Mouse (Mus musculus) midbrain, embryonic 12.5 days (tissue): ENCODE data around the gene Vwa5b2. TPM values are rescaled to one million over a fixed set of nuclear protein-coding genes. Genes with fewer than 3 reads are reported as not detected.
A peak's percentile ranks its signal among the peaks of the same experiment; 100 is the strongest.

Experiments
- ATAC-seq: fragments of 200-750 bp; cut with Nextera tagmentation; 2 replicates; pipeline ENCODE4 v1.8.0; 2017; ENCODE audit warnings: low read depth, moderate TSS enrichment, moderate library complexity; ENCODE audit not compliant: low FRiP score
- H3K27ac ChIP-seq: fragments of 300-500 bp; sonication (generic); replicated peaks from 2 replicates; pipeline ENCODE4 v1.5.1; 2016; ENCODE audit warnings: mild to moderate bottlenecking
- H3K27me3 ChIP-seq: fragments of 300-500 bp; sonication (generic); 2 replicates; pipeline ENCODE4 v1.6.1; 2016; ENCODE audit warnings: mild to moderate bottlenecking
- H3K36me3 ChIP-seq: fragments of 300-500 bp; sonication (generic); 2 replicates; pipeline ENCODE4 v1.6.1; 2016
- H3K4me1 ChIP-seq: fragments of 300-500 bp; sonication (generic); 2 replicates; pipeline ENCODE4 v1.6.1; 2016
- H3K4me2 ChIP-seq: fragments of 300-500 bp; sonication (generic); replicated peaks from 2 replicates; pipeline ENCODE4 v1.6.1; 2016; ENCODE audit warnings: mild to moderate bottlenecking, moderate library complexity
- H3K4me3 ChIP-seq: fragments of 300-500 bp; sonication (generic); 2 replicates; pipeline ENCODE4 v1.5.1; 2016; ENCODE audit warnings: mild to moderate bottlenecking
- H3K9ac ChIP-seq: fragments of 300-500 bp; sonication (generic); replicated peaks from 2 replicates; pipeline ENCODE4 v1.6.1; 2016; ENCODE audit warnings: mild to moderate bottlenecking, moderate library complexity
- H3K9me3 ChIP-seq: fragments of 300-500 bp; sonication (generic); 2 replicates; pipeline ENCODE4 v1.6.1; 2016; ENCODE audit warnings: mild to moderate bottlenecking
- WGBS: fragments of 180-500 bp; shearing (Covaris S2); methylation state at CpG from one replicate; pipeline ENCODE4 v1.1.7; 2016; 5-methylcytosine and 5-hydroxymethylcytosine counted together
- polyA plus RNA-seq: library from polyadenylated mRNA; unstranded; fragments of >200 nt; fragmentation: Nextera tagmentation; extraction: Ambion mirVana; gene quantifications from 2 replicates; pipeline ENCODE4 v1.2.1, GENCODE M21; 2016

The Vwa5b2 gene
- polyA plus RNA-seq, 1 experiment from 2014 or later, result 7.5 TPM

- H3K4me1 ChIP-seq, result peaks cover 24% of the 10 kb centered on the region
- peak overlapping the region; percentile 51 for H3K4me3 ChIP-seq
- no peaks in the 10 kb centered on the region for H3K9me3 ChIP-seq
- peak overlapping the region; percentile 61 for H3K9ac ChIP-seq
- under 1% methylated on average over 35 of the region's 39 CpGs for WGBS
- peak; percentile 87 for ATAC-seq
- H3K36me3 ChIP-seq, result no peaks in the 10 kb centered on the region
- peak overlapping the region; percentile 80 for H3K4me2 ChIP-seq
- H3K27me3 ChIP-seq, result peaks cover 75% of the 10 kb centered on the region
- H3K27ac ChIP-seq, result no peak overlapping the region
Measured at GRCm38 (mm10) chr16:20589939-20590679, 838 bp downstream of the Vwa5b2 start.

- Histone ChIP-seq H3K27me3 (peaks cover 75% of the 10 kb centered on the region), H3K27ac (no peak overlapping the region), H3K4me1 (peaks cover 24% of the 10 kb centered on the region), H3K4me2 (peak overlapping the region; percentile 80), H3K9ac (no peak overlapping the region; the same call in 1 of the 2 replicates), H3K36me3 (no peaks in the 10 kb centered on the region), H3K9me3 (no peaks in the 10 kb centered on the region), H3K4me3 (peak overlapping the region; percentile 51)
- 4% methylated on average over 16 of the region's 17 CpGs for WGBS
- ATAC-seq, result no peak
Measured at GRCm38 (mm10) chr16:20590680-20591038, 1.4 kb downstream of the Vwa5b2 start.

DNA sequence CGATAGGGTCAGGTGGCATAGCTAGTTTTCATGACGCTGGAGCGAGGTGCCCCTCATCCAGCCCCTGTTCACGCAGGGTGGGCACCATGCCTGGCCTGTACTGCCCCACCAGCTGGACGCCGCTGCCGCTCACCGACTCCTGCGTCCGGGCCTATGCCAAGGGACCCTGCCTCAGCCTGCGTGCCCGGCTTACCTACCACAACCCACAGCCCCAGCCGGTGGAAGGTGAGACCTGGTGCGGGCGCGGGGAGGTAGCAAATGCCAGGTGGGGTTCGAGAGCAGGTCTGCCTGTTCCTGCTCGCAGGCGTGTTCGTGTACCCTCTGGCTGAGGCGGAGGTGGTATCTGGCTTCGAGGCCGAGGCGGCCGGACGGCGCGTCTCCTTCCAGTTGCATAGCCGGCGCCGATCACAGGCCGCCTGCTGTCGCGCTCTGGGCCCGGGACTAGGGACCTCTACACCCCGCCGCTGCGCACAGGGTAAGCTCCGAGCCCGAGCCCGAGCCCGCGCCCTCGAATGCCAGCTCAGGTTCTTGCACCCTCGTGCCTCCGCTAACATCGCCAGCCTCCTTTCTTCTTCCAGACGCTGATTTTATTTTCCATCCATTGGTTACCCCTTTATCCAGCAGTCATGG is 1.9 kb downstream of the Vwa5b2 start:
- ATAC-seq, result no peak
- Histone ChIP-seq H3K4me2 (peak overlapping the region; percentile 80), H3K4me3 (peak overlapping the region; percentile 51), H3K27me3 (peaks cover 78% of the 10 kb centered on the region), H3K27ac (no peak overlapping the region), H3K4me1 (peaks cover 24% of the 10 kb centered on the region), H3K9ac (no peak overlapping the region), H3K9me3 (no peaks in the 10 kb centered on the region), H3K36me3 (no peaks in the 10 kb centered on the region)
- 4% methylated on average over 48 of the region's 48 CpGs for WGBS

- Histone ChIP-seq H3K4me2 (no peak overlapping the region), H3K4me3 (no peak overlapping the region), H3K27me3 (peaks cover 53% of the 10 kb centered on the region), H3K9me3 (no peaks in the 10 kb centered on the region), H3K9ac (no peak overlapping the region), H3K27ac (no peak overlapping the region), H3K36me3 (no peaks in the 10 kb centered on the region), H3K4me1 (peaks cover 12% of the 10 kb centered on the region)
- WGBS, result 86% methylated on average over 7 of the region's 7 CpGs
- ATAC-seq, result no peak
Measured at GRCm38 (mm10) chr16:20595060-20595673, 5.9 kb downstream of the Vwa5b2 start.

- no peak for ATAC-seq
- Histone ChIP-seq H3K27ac (no peak overlapping the region), H3K36me3 (no peaks in the 10 kb centered on the region), H3K9ac (no peak overlapping the region), H3K4me2 (no peak overlapping the region), H3K9me3 (no peaks in the 10 kb centered on the region), H3K27me3 (peaks cover 47% of the 10 kb centered on the region), H3K4me1 (peaks cover 7% of the 10 kb centered on the region), H3K4me3 (no peak overlapping the region)
- WGBS, result 82% methylated on average over 4 of the region's 4 CpGs
Measured at GRCm38 (mm10) chr16:20595737-20596136, 6.5 kb downstream of the Vwa5b2 start.

GRCm38 (mm10) chr16:20596687-20597441 is 7.6 kb downstream of the Vwa5b2 start:
- Histone ChIP-seq H3K9me3 (no peaks in the 10 kb centered on the region), H3K4me3 (no peak overlapping the region), H3K27ac (no peak overlapping the region), H3K36me3 (no peaks in the 10 kb centered on the region), H3K4me2 (no peak overlapping the region), H3K27me3 (peaks cover 36% of the 10 kb centered on the region), H3K9ac (no peak overlapping the region), H3K4me1 (no peaks in the 10 kb centered on the region)
- ATAC-seq, result no peak
- 79% methylated on average over 7 of the region's 7 CpGs for WGBS

DNA sequence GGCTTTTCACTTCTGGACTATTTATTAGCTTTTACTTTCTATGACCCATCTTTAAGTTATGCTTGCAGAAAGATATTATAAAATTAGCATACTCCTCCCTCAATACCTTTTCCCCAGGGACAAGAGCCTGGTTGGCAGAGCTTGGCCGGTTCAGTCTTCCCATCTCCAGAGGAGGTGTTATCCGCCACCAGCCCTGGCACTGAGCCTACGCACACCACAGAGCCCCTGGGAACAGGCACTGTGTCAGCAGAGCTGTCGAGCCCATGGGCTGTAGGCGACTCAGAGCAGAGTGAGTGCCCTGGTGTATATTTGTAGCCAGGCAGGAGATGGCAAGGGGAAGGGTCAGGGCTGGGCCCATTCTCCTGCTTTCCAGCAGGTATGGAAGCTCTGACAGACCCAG is 11.2 kb downstream of the Vwa5b2 start:
- H3K36me3 ChIP-seq, result peaks cover 17% of the 10 kb centered on the region
- no peaks in the 10 kb centered on the region for H3K9me3 ChIP-seq
- H3K27me3 ChIP-seq, result peaks cover 8% of the 10 kb centered on the region; the same call in 1 of the 2 replicates
- H3K9ac ChIP-seq, result no peak overlapping the region
- no peak overlapping the region for H3K27ac ChIP-seq
- 87% methylated on average over 5 of the region's 5 CpGs for WGBS
- H3K4me1 ChIP-seq, result no peaks in the 10 kb centered on the region
- no peak overlapping the region for H3K4me2 ChIP-seq
- no peak overlapping the region for H3K4me3 ChIP-seq
- no peak for ATAC-seq

- H3K36me3 ChIP-seq, result peaks cover 44% of the 10 kb centered on the region
- 88% methylated on average over 9 of the region's 9 CpGs for WGBS
- no peak overlapping the region for H3K9ac ChIP-seq
- H3K4me1 ChIP-seq, result peaks cover 12% of the 10 kb centered on the region
- no peaks in the 10 kb centered on the region for H3K9me3 ChIP-seq
- no peak for ATAC-seq
- no peaks in the 10 kb centered on the region for H3K27me3 ChIP-seq
- no peak overlapping the region for H3K4me2 ChIP-seq
- no peak overlapping the region for H3K27ac ChIP-seq
- H3K4me3 ChIP-seq, result no peak overlapping the region
Measured at GRCm38 (mm10) chr16:20604705-20605104, 15.4 kb downstream of the Vwa5b2 start.

- Histone ChIP-seq H3K36me3 (peaks cover 25% of the 10 kb centered on the region), H3K27ac (peak overlapping the region; percentile 75), H3K27me3 (no peaks in the 10 kb centered on the region), H3K4me2 (peak overlapping the region; percentile 68), H3K4me3 (peak overlapping the region; percentile 70), H3K9ac (peak overlapping the region; percentile 77), H3K9me3 (no peaks in the 10 kb centered on the region), H3K4me1 (peaks cover 24% of the 10 kb centered on the region)
- WGBS, result under 1% methylated on average over 28 of the region's 28 CpGs
- peak; percentile 59; the same call in 1 of the 2 replicates for ATAC-seq
Measured at GRCm38 (mm10) chr16:20610501-20611356, 21.5 kb downstream of the Vwa5b2 start.

- Histone ChIP-seq H3K4me2 (peak within 1 kb of the TSS; percentile 68), H3K4me1 (peaks cover 24% of the 10 kb centered on the region), H3K36me3 (peaks cover 17% of the 10 kb centered on the region), H3K4me3 (peak within 1 kb of the TSS; percentile 70), H3K27ac (peak within 1 kb of the TSS; percentile 75), H3K27me3 (no peaks in the 10 kb centered on the region), H3K9me3 (no peaks in the 10 kb centered on the region), H3K9ac (peak within 1 kb of the TSS; percentile 77)
- peak; percentile 96 for ATAC-seq
- 3% methylated on average over 41 of the region's 41 CpGs for WGBS
Measured at GRCm38 (mm10) chr16:20611357-20612227, 22.3 kb downstream of the Vwa5b2 start, which contains the start of the genes Eef1akmt4, Gm49333 and Alg3. Gene Eef1akmt4, plus strand, starts transcription at chr16:20611593. Gene Gm49333, plus strand, starts transcription at chr16:20611610. Gene Alg3, minus strand, starts transcription at chr16:20611735.
